Mouse (Mus musculus): Measurements from ENCODE around the gene Gm49366. TPM values are rescaled to one million over a fixed set of nuclear protein-coding genes. Genes with fewer than 3 reads are reported as not detected.
"Not testable (repeated sequence)": the region's sequence is repeated elsewhere in the genome, so short reads cannot be mapped to it uniquely, and the experiment has no call there.

Gene Gm49366
- polyA plus RNA-seq, 1 experiment from 2014 or later = not detected

DNA sequence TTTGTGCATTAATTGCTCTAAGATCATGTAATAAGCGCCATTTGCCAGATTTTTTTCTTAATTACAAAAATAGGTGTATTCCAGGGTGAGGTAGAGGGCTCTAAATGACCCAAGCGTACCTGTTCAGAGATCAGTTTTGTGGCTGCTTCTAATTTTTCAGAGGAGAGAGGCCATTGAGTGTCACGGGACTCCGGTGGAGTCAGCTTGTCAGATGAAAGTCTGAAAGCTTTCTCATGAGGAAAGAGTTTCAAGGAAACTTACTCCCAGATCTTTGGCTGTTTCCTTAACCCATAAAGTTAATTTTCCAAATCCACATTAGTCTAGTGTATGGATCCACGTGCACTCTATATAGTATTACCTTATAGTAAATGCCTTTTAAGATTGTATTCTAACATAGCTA, 55.9 kb downstream of the Gm49366 start:
- H3K27me3 ChIP-seq; H3K27ac ChIP-seq; H3K36me3 ChIP-seq; H3K9ac ChIP-seq; H3K4me3 ChIP-seq; ATAC-seq (ENCODE audit: insufficient number of reproducible peaks, insufficient read depth, low FRiP score, low TSS enrichment, low read depth); H3K4me2 ChIP-seq; H3K4me1 ChIP-seq: not testable (repeated sequence)
- peaks cover 19% of the 10 kb centered on the region for H3K9me3 ChIP-seq
- WGBS = 85% methylated on average over 5 of the region's 5 CpGs

DNA sequence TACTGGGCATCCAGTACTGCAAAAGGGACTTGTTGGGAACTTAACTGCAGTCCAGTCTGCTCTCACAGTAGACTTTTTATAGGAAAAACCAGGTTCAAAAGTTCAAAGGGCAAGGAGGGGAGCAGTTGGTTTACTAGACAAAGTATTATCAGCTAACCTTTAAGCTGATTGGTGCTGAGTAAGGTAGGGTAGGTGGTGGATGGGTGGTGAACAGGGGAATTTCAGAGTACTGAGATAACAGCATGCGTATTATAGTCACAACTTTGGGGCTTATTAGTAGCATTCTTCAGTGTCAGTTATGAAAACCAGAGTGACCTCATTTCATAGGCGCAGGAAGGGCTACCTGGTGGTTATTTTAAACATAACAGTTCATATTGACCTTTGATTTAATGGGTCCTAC, 60.9 kb downstream of the Gm49366 start:
- Histone ChIP-seq H3K9me3 (no peaks in the 10 kb centered on the region), H3K4me3 (no peak overlapping the region), H3K4me1 (peaks cover 4% of the 10 kb centered on the region; the same call in 1 of the 2 replicates), H3K4me2 (no peak overlapping the region), H3K27me3 (no peaks in the 10 kb centered on the region), H3K9ac (no peak overlapping the region), H3K27ac (no peak overlapping the region), H3K36me3 (no peaks in the 10 kb centered on the region)
- WGBS = 94% methylated on average over 2 of the region's 2 CpGs
- no peak for ATAC-seq (ENCODE audit: insufficient number of reproducible peaks, insufficient read depth, low FRiP score, low TSS enrichment, low read depth)

DNA sequence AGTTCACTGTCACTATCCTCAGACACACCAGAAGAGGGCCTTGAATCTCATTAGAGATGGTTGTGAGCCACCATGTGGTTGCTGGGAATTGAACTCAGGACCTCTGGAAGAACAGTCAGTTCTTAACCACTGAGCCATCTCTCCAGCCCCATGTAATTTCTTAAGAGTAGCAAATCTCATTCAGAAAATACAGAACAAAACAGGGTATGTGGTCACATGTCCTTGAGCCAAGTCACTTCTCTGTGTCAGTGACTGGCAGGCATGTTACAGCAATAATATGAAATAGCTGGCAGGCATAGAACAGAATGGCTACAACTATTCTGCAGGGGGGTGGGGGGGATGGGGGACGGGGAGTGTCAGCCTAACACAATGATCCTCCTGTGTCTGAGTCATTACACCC, 61.3 kb downstream of the Gm49366 start:
- ATAC-seq (ENCODE audit: insufficient number of reproducible peaks, insufficient read depth, low FRiP score, low TSS enrichment, low read depth) = no peak
- 38% methylated on average over 1 of the region's 1 CpGs for WGBS
- Histone ChIP-seq H3K27ac (no peak overlapping the region), H3K9me3 (no peaks in the 10 kb centered on the region), H3K27me3 (no peaks in the 10 kb centered on the region), H3K36me3 (no peaks in the 10 kb centered on the region), H3K9ac (no peak overlapping the region), H3K4me3 (peak overlapping the region; percentile 49), H3K4me2 (peak overlapping the region; percentile 77), H3K4me1 (peaks cover 4% of the 10 kb centered on the region; the same call in 1 of the 2 replicates)

DNA sequence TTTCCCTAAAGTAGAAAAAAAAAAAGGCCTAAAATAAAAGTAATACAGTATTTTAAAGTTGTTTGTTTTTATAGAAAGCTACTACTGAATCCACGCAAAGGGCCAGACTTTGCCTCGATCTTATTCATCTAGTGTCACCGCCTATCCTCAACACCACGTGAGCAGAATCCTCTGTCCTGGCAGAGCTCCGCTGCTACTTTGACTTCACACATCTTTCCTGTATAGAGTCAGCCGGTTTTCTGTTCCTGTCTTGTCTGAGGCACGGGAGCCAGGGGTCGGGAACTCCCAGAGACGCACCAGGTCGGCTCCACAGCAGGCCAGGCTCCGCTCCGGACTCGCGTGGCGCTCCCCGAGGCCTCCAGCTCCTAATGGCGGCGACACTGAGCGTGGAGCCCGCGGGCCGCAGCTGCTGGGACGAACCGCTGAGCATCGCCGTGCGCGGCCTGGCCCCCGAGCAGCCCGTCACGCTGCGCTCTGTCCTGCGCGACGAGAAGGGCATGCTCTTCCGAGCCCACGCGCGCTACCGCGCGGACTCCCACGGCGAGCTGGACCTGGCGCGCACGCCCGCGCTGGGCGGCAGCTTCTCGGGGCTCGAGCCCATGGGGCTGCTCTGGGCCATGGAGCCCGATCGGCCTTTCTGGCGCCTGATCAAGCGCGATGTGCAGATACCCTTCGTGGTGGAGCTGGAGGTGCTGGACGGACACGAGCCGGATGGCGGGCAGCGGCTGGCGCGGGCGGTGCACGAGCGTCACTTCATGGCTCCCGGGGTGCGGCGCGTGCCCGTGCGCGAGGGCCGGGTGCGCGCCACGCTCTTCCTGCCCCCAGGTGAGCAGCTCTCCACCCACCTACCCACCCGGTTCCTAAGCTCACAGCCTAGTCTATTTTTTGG, 62.1 kb downstream of the Gm49366 start, which contains the start of gene Acot6:
Gene Acot6 (plus strand): TSS at position 51 of the 889 bp plus-strand sequence.
- not testable (repeated sequence) for H3K27me3 ChIP-seq, H3K9me3 ChIP-seq, H3K36me3 ChIP-seq, H3K4me1 ChIP-seq
- peak within 1 kb of the TSS; percentile 49 for H3K4me3 ChIP-seq
- peak within 1 kb of the TSS; percentile 74 for H3K9ac ChIP-seq
- peak within 1 kb of the TSS; percentile 33; the same call in 1 of the 2 replicates for H3K27ac ChIP-seq
- WGBS = under 1% methylated on average over 80 of the region's 80 CpGs
- peak within 1 kb of the TSS; percentile 77 for H3K4me2 ChIP-seq
- peak; percentile 48; the same call in 1 of the 2 replicates for ATAC-seq (ENCODE audit: insufficient number of reproducible peaks, insufficient read depth, low FRiP score, low TSS enrichment, low read depth)

DNA sequence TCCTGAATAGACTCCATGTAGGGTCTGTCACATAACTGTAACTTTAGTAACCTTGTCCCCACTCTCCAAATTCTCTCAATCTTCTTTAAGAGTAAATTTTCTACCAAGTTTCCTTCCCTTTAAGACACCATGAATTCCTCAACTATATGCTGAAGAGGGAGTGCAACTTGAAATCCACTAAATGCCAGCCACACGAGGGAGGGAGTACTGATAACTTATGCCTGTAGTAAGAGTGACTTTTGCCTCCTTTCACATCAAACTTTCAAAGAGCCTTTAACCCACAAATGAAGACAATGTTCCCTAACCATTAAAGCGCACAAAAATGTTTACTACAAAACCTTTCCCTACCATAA, 62.7 kb downstream of the Gm49366 start:
- ATAC-seq (ENCODE audit: insufficient number of reproducible peaks, insufficient read depth, low FRiP score, low TSS enrichment, low read depth) = no peak
- H3K4me1 ChIP-seq = peaks cover 4% of the 10 kb centered on the region; the same call in 1 of the 2 replicates
- no peaks in the 10 kb centered on the region for H3K27me3 ChIP-seq
- no peaks in the 10 kb centered on the region for H3K36me3 ChIP-seq
- H3K4me3 ChIP-seq = peak overlapping the region; percentile 49
- peak overlapping the region; percentile 74; the same call in 1 of the 2 replicates for H3K9ac ChIP-seq
- no peaks in the 10 kb centered on the region for H3K9me3 ChIP-seq
- WGBS = 52% methylated on average over 2 of the region's 2 CpGs
- H3K4me2 ChIP-seq = peak overlapping the region; percentile 77
- no peak overlapping the region for H3K27ac ChIP-seq

DNA sequence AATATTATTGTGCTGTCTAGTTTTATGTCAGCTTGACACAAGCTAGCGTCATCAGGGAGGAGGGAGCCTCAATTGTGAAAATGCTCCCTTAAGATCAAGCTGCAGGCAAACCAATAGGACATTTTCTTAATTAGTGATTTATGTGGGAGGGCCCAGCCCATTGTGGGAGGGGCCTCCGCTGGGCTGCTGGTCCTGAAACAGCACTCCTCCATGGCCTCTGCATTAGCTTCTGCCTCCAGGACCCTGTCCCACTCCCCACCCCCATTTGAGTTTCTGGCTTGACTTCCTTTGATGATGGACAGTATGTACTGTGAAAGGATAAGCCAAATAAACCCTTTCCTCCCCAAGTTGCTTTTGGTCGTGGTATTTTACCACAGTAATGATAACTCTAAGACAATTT, 68.3 kb downstream of the Gm49366 start:
- ATAC-seq (ENCODE audit: insufficient number of reproducible peaks, insufficient read depth, low FRiP score, low TSS enrichment, low read depth) = no peak
- 80% methylated on average over 3 of the region's 3 CpGs for WGBS

DNA sequence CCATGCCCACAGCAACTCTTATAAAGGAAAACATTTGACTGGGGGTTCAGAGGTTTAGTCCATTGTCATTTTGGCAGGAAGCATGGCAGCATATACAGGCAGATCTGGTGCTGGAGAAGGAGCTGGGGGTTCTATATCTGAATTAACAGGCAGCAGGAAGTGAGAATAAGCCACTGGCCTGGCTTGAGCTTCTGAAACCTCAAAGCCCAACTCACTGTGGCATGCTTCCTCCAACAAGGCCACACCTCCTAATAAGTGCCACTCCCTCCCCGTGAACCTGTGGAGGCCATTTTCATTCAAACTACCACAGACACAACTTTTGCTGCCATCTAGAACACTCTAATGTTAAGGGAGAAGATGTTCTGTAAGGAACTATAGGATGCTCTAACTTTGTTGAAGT, 69.0 kb downstream of the Gm49366 start:
- WGBS = 76% methylated on average over 1 of the region's 1 CpGs
- no peaks in the 10 kb centered on the region for H3K4me1 ChIP-seq

More for the DNA sequence above, 68.3 kb downstream of the Gm49366 start:
- H3K4me3 ChIP-seq = no peak overlapping the region
- no peaks in the 10 kb centered on the region for H3K9me3 ChIP-seq
- no peak overlapping the region for H3K9ac ChIP-seq
- no peaks in the 10 kb centered on the region for H3K27me3 ChIP-seq
- no peaks in the 10 kb centered on the region for H3K36me3 ChIP-seq
- no peaks in the 10 kb centered on the region for H3K4me1 ChIP-seq
- no peak overlapping the region for H3K4me2 ChIP-seq
- no peak overlapping the region for H3K27ac ChIP-seq

More for the DNA sequence above, 69.0 kb downstream of the Gm49366 start:
- no peak for ATAC-seq (ENCODE audit: insufficient number of reproducible peaks, insufficient read depth, low FRiP score, low TSS enrichment, low read depth)
- Histone ChIP-seq H3K9me3 (no peaks in the 10 kb centered on the region), H3K27me3 (no peaks in the 10 kb centered on the region), H3K4me2 (no peak overlapping the region), H3K27ac (no peak overlapping the region), H3K9ac (no peak overlapping the region), H3K4me3 (no peak overlapping the region), H3K36me3 (no peaks in the 10 kb centered on the region)

Other genes starting within 250 kb of the Gm49366 start
- 33.1 and 34.9 TPM in 2 replicates for gene Numb, start 117.0 kb upstream of the Gm49366 start, polyA plus RNA-seq (2015; fragmentation: Nextera tagmentation; extraction: Ambion mirVana)
- gene Riox1, start 88.3 kb upstream of the Gm49366 start, polyA plus RNA-seq (2015; fragmentation: Nextera tagmentation; extraction: Ambion mirVana) = 12.8 and 15.1 TPM in 2 replicates
- not detected in 2 replicates for gene Heatr4, start 54.1 kb upstream of the Gm49366 start, polyA plus RNA-seq (2015; fragmentation: Nextera tagmentation; extraction: Ambion mirVana)
- 20.8 and 22.9 TPM in 2 replicates for gene Acot2, start 51.1 kb upstream of the Gm49366 start, polyA plus RNA-seq (2015; fragmentation: Nextera tagmentation; extraction: Ambion mirVana)
- gene Acot1, start 29.4 kb upstream of the Gm49366 start, polyA plus RNA-seq (2015; fragmentation: Nextera tagmentation; extraction: Ambion mirVana) = 44.9 and 45.4 TPM in 2 replicates
- gene Acot4, start 556 bp upstream of the Gm49366 start, polyA plus RNA-seq (2015; fragmentation: Nextera tagmentation; extraction: Ambion mirVana) = 0.22 and 0.81 TPM in 2 replicates
- not detected in 2 replicates for gene Acot3, start 13.2 kb downstream of the Gm49366 start, polyA plus RNA-seq (2015; fragmentation: Nextera tagmentation; extraction: Ambion mirVana)
- 0.18 TPM in 1 of 2 replicates, not detected in the other for gene Acot5, start 30.4 kb downstream of the Gm49366 start, polyA plus RNA-seq (2015; fragmentation: Nextera tagmentation; extraction: Ambion mirVana)
- gene Acot6, start 61.7 kb downstream of the Gm49366 start, polyA plus RNA-seq (2015; fragmentation: Nextera tagmentation; extraction: Ambion mirVana) = 1.4 and 1.6 TPM in 2 replicates
- gene Dnal1, start 75.4 kb downstream of the Gm49366 start, polyA plus RNA-seq (2015; fragmentation: Nextera tagmentation; extraction: Ambion mirVana) = 7.5 and 9.0 TPM in 2 replicates
- gene Pnma1, start 109.6 kb downstream of the Gm49366 start, polyA plus RNA-seq (2015; fragmentation: Nextera tagmentation; extraction: Ambion mirVana) = 0.74 and 1.1 TPM in 2 replicates
- gene Elmsan1, start 179.9 kb downstream of the Gm49366 start, polyA plus RNA-seq (2015; fragmentation: Nextera tagmentation; extraction: Ambion mirVana) = 9.9 and 11.1 TPM in 2 replicates
- 12.7 and 12.8 TPM in 2 replicates for gene Ptgr2, start 246.3 kb downstream of the Gm49366 start, polyA plus RNA-seq (2015; fragmentation: Nextera tagmentation; extraction: Ambion mirVana)